Mouse (Mus musculus) heart, adult 9 months (tissue): Measurements from ENCODE around the gene Plk3.

Source experiments
- DNase-seq, 2 experiments: peaks; one replicate each; pipeline ENCODE4 v3.0.0; 2022; ENCODE audit warnings: low spot score in 2 of 2

The Plk3 gene

GRCm38 (mm10) chr4:117138295-117139216 is 4.8 kb upstream of the Plk3 start:
- DNase-seq: no peak

GRCm38 (mm10) chr4:117136034-117136433 is 2.3 kb upstream of the Plk3 start:
- no peak for DNase-seq

DNA sequence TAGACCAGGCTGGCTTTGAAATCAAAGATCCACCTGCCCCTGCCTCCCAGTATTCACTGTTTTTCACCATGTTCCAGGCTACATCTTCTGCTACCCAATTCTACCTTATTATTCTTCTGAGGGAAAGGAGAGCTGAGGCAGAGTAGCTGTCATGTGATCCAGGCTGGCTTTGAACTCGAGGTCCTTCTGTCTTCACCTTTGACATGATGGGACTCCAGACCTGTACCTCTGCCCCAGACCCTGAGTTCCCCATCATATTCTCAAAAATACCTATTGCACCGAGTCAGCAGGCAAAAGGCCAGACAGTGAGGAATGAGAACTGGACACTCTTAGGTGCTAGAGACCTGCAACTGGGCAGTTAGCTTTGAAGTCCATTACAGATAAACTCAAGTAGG is 835 bp upstream of the Plk3 start:
- no peak for DNase-seq

DNA sequence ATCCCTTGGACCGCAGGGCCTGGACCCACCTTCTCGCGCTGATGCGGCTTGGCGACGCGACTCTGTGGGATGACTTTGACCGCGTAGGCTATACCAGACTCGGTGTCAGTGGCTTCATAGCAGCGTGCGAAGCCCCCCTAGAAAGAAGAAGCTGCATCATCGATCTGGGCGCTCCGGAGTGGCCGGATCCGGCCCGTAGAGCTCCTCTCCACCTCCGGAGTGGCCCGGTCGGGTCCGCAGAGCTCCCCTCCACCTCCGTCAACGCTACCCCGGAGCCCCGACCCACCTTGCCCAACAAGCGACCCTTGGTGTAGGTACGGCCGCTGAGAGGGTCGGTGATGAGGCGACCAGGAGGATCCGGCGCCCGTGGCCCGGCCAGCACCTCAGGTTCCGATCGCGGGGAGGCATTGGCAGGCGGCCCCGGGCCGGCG is 382 bp downstream of the Plk3 start:
- DNase-seq: no peak

DNA sequence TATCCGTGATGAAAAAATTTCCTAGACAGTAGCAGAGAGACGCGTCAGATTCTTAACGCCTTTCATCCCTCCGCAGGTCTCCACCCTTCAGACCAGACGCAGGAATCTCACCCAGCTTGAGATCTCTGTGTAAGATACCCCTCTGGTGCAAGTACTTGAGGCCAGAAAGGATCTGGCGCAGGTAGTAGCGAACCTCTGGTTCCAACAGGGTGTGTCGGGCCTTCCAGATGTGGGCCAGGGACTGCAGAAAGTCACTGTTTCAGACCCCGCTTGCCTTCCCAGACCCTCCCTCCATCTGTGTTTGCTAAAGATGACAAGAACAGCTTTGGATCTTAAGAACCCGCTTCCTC is 994 bp downstream of the Plk3 start:
- DNase-seq: no peak

DNA sequence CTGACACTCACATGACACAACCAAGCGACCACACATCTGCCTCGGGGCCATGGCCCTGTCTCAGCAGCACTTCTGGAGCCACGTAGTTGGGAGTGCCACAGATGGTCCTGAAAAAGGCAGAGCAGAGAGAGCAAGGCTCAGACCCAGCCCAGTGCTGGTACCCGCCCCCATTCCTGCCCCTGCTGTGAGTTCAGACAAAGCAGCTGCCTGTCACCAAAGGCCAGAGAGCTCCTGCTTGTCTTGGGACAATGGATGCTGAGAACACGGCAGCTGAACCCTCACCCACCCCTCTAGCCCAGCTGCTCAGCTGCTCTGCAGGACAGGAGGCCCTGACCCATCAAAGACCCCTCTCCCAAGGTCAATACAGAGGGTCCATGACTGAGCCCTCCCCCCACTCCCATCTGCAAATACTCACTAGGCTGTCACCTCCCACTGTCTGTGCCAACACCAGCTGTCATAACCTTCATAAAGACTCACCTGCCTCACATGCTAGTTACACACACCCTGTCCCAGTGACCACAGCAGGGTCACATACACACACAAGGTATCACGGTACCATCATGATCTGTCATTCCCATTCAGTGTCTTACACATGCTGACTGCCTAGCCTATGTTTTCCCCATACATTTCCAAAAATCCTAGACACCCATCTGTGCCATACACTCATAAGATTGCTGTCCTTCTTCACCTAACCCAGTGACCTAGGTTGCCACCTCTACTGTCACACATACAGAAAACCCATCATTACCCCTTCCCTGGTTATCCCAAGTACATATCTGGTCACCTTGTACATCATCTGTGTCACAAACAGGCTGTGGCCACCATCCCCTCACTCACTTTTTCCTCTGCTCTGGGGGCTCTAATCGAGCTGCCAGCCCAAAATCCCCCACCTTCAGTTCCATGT is 1.6 kb downstream of the Plk3 start:
- DNase-seq: no peak

- DNase-seq: no peak
These were observed 2.6 kb downstream of the Plk3 start for GRCm38 (mm10) chr4:117131198-117131597.

DNA sequence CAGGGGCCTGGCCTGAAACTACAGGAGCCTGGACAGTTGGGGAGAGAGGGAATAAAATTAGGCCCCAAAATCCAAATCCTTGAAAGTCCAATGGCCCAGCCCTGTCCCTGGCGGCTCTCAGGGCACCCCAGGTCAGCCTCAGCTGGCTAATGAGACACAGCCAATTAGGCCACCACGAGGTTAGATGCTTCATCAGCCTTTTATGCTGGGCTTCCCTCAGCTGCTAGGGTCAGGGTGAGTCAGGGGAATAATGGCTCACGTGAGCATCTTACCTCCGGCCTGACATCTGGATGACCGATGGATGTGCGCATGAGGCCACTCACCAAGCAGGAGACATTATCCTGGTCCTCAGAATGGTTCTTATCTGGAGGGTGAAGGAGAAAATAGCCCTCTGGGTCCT is 3.0 kb downstream of the Plk3 start:
- no peak for DNase-seq

DNA sequence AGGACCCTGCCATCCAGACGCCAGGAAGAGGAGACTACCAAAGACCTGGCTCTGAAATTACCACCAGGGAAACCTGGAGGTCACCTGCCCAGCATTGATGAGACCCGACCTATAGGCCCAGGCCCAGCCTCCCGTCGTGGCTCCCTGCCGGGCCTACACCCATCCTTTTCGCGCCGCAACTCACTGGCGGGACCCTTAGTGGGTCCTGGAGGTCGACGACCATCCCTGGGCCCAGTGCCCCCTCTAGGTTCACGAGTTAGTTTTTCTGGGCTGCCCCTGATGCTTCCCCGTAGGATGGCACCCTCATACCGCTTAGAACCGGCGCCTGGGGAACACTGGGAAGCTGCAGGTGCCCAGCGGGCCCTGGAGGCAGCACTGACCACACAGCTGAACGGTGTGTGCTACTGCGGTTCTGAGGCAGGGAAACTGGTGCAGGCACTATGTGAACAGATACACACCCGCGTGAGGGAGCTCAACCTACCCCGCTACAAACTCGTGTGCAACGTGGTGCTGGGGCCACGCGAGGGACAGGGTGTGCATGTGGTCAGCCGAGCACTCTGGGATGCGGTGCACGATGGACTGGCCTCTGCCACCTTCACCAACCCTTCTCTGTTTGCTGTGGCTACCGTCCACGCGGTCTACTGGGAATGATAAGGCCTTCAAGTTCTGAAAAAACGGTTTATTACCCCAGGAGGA is 5.6 kb downstream of the Plk3 start:
- DNase-seq: no peak

- no peak for DNase-seq
These were observed 7.0 kb downstream of the Plk3 start, which contains the start of gene Tctex1d4 for GRCm38 (mm10) chr4:117126675-117127290. TSS of gene Tctex1d4 (plus strand) at chr4:117126794.

DNA sequence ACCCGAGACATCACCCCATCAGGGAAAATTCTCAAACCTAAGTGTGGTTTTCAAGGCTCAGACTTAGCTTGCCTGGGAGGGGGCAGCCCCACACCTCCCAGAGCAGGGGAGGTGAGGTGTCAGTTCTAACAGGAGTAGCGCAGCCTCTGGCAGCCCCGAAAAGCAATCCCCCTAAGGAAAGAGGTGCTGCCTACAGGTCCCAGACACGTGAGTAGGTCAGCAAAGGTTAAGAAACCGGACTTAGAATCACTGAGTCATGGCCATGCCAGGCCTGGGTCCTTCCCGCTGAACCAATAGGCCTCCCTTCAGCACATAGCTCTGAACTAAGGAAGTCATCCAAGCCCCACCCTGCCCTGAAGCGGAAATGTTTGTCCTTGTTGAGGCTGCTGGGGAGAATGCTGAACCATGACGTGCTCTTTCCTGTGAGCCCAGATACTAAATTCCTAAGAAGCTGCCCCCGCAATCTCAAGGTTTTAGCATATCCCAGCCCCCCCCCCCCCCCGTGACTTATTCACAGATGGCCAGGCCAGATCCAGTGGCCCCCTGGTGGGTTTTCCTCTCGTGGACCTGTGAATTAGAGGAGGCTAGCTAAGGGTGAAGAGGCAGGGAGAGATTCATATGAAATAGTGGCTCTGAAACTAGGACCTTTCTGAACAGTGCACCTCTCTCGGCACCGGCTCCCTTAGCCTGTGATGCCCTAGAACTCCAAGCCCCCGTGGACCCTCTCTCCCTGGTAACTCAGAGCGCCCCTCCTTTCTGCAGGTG is 7.7 kb downstream of the Plk3 start:
- DNase-seq: peak; percentile 93 to 95

DNA sequence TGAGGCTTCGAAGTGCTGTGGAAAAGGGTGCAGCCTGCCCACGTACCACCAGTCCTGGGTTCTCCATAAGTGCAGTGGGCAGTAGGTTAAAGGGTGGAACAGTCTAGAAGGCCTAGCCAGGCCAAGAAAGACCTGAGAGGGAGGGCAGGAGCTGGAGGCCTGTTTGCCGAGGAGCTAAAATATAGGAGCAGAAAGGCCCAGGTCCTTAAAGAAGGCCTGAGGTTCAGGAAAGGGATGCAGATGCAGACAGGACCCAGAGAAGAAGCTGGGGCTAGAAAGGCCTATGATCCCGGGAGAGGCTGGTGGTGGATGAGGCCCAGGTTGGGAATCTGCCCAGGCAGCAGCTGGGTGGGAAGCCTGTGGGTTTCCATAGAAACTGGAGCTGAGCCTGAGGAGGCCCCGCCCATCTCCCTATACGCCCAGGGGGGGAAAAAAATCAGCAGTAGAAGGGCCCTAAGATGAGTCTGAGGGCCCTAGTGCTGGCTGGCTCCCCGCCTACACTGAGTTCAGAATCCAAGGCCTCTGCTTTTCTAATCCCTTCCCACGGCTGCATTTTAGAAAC is 8.3 kb downstream of the Plk3 start, which contains the start of gene Btbd19:
TSS of gene Btbd19 (minus strand) at position 378 of the 562 bp plus-strand sequence.
- DNase-seq: peak; percentile 87 to 88

DNA sequence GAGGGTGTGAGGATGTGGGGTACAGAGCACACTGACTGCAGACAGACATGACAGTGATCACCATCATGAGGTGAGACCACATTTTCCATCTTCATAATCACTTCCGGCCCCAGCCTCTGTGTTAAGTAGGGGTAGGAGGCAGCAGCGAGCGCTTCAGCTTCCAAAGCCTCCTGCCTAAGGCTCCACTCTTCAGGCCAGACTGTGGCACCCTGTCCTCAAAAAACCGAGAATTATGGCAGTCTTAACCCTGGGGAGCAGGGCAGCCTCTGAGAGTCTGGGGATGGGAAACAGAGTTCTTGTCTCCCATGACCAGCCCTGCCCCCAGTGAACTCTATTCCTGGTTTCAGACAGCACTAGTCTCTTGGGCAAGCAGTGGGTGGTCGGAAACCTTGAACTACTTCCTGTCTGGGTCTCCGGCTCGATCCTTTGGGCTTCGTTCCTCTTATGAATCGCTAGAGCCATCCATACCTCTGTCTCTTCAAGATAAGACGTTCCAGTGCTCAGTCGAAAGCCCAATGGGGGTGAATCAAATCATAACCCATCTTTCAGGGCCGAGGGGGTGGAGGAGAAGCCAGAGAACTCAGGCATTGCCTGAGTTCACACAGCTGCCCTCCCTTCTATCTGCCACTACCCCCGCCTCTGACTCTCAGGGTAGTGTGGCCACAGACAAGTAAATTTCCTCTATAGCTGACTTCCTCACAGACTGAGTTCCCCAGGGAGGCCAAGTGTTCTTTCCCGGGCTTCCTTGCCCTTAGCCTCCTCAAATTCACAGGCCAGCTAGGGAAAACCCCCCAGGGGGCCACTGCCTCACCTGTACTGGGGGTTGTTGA is 9.0 kb downstream of the Plk3 start:
- peak; percentile 66 to 75 for DNase-seq

GRCm38 (mm10) chr4:117124218-117124517 is 9.6 kb downstream of the Plk3 start:
- DNase-seq: no peak

- DNase-seq: no peak
These were observed 10.1 kb downstream of the Plk3 start for GRCm38 (mm10) chr4:117123546-117124217.

DNA sequence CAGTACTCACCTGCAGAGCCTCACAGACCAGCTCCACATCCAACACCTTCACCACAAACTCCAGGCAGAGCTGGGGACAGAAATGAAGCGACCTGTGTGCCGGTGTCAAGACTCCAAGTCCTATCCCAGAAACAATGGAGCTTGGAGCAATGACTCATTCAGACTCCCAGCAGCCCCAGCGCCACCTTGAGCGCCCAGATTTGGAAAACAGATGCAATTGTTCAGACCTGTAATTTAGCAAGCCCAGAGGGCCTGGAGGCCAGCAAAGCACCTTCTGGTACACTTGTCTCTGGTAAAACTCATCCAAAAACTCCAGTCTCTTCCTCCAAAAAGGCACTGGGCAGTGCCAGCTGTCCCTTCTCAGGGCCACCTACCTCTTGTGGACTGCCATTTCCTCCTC is 11.6 kb downstream of the Plk3 start:
- DNase-seq: no peak

DNA sequence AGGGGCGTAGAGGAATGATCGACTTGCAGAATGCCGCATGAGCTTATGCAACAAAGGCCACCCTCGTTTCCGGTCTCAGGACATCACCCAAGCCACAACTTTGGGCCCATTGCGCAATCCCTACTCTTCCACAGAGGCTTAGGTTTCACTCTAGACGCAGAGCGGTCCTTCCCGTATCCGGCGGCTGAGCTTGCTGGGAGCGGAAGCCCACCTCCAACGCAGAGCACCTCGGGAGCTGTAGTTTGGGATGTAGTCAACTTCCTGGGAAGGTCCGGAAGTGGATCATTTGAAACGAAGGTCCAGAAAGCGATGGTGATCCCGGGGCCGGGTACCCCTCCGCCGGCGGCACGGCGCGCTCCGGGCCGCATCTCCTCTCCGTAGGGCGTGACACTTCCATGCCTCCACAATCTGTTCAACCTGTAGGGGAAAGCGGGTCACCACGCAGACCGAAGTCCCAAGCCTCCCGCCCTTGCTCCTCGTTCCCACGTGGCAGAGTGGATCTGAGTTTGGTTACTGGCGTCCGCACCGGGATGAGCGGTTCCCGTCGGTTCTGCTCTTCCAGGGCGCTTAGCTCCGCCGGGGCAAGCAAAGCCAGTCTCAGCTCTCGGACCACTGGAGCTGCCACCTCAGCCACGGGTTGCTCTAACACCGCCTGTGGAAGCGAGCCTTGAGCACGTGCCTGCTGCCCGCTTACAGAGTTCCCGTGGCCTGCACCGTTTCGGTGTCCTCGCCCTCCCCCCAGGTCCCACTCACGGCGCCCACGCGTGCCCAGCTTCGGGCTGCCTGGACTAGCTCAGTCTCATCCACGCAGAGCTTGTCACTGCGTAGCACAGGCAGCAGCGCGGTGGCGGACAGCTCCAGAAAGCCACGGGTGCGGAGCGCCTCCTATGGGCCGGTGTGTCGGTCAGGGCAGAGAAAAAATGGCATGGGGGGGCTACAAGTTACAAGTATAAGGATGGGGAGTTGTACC is 13.0 kb downstream of the Plk3 start:
- peak; percentile 98 for DNase-seq

DNA sequence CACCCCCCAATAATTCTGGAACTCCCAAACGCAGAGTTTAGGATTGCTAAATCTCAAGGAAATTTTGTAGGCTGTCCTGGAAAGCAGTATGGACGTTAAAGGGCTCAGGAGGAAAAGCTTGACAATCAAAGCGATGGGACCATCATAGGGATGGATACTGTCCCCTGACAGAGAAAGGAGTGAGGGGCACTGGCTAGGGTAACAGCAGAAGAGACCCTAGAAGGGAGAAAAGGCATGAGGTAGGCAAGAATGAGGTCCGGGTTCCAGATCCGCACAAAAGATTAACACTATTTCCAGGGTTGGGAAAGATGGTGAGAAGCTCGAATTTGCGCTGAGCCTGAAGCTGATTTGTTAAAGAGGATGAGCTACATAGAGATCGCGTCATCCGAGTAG is 13.7 kb downstream of the Plk3 start:
- DNase-seq: no peak
